Mouse (Mus musculus) ES-Bruce4 (cell line): ENCODE results near the gene Hist3h2ba. TPM values are rescaled to one million over a fixed set of nuclear protein-coding genes. Genes with fewer than 3 reads are reported as not detected.

Experiments used
- H3K27ac ChIP-seq: 2 replicates; pipeline ENCODE4 v1.5.1; 2012; ENCODE audit warnings: low read length, inconsistent platforms; ENCODE audit not compliant: insufficient read depth
- H3K27me3 ChIP-seq: 2 replicates; pipeline ENCODE4 v1.6.1; 2012; ENCODE audit warnings: mild to moderate bottlenecking, low read length, inconsistent platforms; ENCODE audit not compliant: control insufficient read depth, poor library complexity, insufficient read depth, severe bottlenecking
- H3K36me3 ChIP-seq: 2 replicates; pipeline ENCODE4 v1.6.1; 2012; ENCODE audit warnings: inconsistent platforms, mild to moderate bottlenecking, low read length, moderate library complexity; ENCODE audit not compliant: control insufficient read depth, poor library complexity, insufficient read depth, severe bottlenecking
- H3K4me1 ChIP-seq: one replicate; pipeline ENCODE4 v1.8.1; 2011; ENCODE audit warnings: low read length; ENCODE audit not compliant: control insufficient read depth, insufficient read depth
- H3K4me3 ChIP-seq: 2 replicates; pipeline ENCODE4 v1.5.1; 2011; ENCODE audit warnings: low read depth, mild to moderate bottlenecking, low read length
- H3K9ac ChIP-seq: 2 replicates; pipeline ENCODE4 v1.6.1; 2012; ENCODE audit warnings: low read depth, mild to moderate bottlenecking, inconsistent platforms; ENCODE audit not compliant: poor library complexity, severe bottlenecking
- H3K9me3 ChIP-seq: replicated peaks from 2 replicates; pipeline ENCODE4 v1.6.1; 2012; ENCODE audit warnings: mild to moderate bottlenecking, low read length, inconsistent platforms; ENCODE audit not compliant: control insufficient read depth, poor library complexity, insufficient read depth, severe bottlenecking
- CTCF ChIP-seq: IDR thresholded peaks from one replicate; pipeline ENCODE4 v1.8.1; 2011; ENCODE audit warnings: low read depth, low read length
- EP300 ChIP-seq: IDR thresholded peaks from 2 replicates; pipeline ENCODE4 v1.6.1; 2011; ENCODE audit warnings: low read depth, low read length; ENCODE audit not compliant: insufficient read depth
- POLR2A ChIP-seq: IDR thresholded peaks from one replicate; pipeline ENCODE4 v1.8.1; 2011; ENCODE audit warnings: low read length; ENCODE audit not compliant: insufficient read depth
- polyA plus RNA-seq: library from polyadenylated mRNA; stranded (reverse); fragments of >200 nt; gene quantifications from 2 replicates; pipeline ENCODE4 v1.2.4, GENCODE M21; 2011; ENCODE audit warnings: low read depth; ENCODE audit not compliant: missing spikeins, insufficient read depth, insufficient read length

Hist3h2ba gene
- polyA plus RNA-seq, 1 experiment, result 8.0 TPM

DNA sequence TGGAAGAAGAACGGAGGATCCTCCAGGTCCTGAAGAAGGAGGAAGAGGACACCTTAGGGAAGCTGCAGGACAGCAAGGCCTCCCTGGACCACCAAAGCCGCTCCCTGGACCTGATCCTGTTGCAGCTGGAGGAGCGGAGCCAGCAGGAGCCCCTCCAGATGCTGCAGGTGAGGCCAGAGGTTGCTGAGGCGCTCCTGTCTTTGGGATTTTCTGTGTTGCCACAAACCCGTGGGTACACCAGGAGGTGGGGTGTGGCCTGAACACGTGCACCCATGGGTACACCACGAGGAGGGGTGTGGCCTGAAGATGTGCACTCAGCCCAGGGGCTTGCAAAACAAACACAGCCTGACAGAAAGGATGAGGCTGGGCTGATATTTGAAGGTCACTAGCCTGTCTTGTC, 19.8 kb downstream of the Hist3h2ba start:
- no peaks in the 10 kb centered on the region for H3K27me3 ChIP-seq
- no peaks in the 10 kb centered on the region for H3K9me3 ChIP-seq
- H3K36me3 ChIP-seq, result no peaks in the 10 kb centered on the region

DNA sequence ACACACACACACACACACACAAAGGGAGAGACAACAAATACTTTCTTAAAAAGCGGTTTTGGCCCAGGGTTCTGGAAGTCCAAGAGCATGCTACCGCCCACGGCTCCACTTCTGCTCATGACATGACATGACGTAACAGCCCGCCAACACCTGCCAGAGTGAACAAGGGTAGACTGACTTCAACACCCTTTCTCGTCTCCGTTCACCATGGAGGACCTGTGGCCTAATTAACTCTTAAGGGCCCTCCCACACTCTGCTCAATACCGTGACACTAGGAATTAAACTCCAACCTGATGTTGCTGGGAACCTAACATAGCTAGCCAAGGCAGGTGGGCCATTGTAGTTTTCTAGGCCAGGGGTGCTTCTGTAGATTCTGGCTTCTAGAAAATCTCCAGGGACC, 20.3 kb downstream of the Hist3h2ba start:
- H3K27ac ChIP-seq, result no peak overlapping the region
- H3K4me3 ChIP-seq, result no peak overlapping the region
- H3K27me3 ChIP-seq, result no peaks in the 10 kb centered on the region
- no peaks in the 10 kb centered on the region for H3K36me3 ChIP-seq
- TF ChIP-seq CTCF, result no peak
- no peak for TF ChIP-seq POLR2A
- TF ChIP-seq EP300, result no peak
- H3K9ac ChIP-seq, result no peak overlapping the region
- H3K4me1 ChIP-seq, result no peaks in the 10 kb centered on the region
- H3K9me3 ChIP-seq, result no peaks in the 10 kb centered on the region

More for the DNA sequence above, 19.8 kb downstream of the Hist3h2ba start:
- no peak overlapping the region for H3K9ac ChIP-seq
- TF ChIP-seq POLR2A (no peak), CTCF (no peak), EP300 (no peak)
- H3K27ac ChIP-seq, result no peak overlapping the region
- no peak overlapping the region for H3K4me3 ChIP-seq
- H3K4me1 ChIP-seq, result no peaks in the 10 kb centered on the region

DNA sequence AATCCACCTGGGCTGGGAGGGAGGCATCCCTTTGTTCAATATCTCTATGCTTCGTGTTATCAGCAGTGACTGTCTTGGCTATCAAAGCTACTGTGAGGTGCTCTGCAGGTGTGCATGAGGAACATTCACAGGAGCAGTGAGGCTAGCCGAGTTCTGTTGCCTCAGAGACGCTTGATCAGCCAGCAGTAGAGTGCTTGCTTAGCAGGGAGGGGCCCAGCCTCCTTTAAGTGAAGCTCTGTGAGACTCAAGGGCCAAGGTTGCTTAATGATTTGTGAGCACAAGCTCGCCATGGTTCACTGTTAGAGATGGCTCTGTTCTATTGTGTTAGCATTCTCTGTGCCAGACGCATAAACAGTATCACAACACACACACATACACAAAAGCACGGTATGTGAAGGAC, 20.9 kb downstream of the Hist3h2ba start:
- H3K4me1 ChIP-seq, result no peaks in the 10 kb centered on the region
- H3K4me3 ChIP-seq, result no peak overlapping the region
- H3K27me3 ChIP-seq, result no peaks in the 10 kb centered on the region
- no peaks in the 10 kb centered on the region for H3K9me3 ChIP-seq
- no peaks in the 10 kb centered on the region for H3K36me3 ChIP-seq
- no peak overlapping the region for H3K9ac ChIP-seq
- TF ChIP-seq POLR2A, result no peak
- no peak for TF ChIP-seq CTCF
- no peak for TF ChIP-seq EP300
- no peak overlapping the region for H3K27ac ChIP-seq

DNA sequence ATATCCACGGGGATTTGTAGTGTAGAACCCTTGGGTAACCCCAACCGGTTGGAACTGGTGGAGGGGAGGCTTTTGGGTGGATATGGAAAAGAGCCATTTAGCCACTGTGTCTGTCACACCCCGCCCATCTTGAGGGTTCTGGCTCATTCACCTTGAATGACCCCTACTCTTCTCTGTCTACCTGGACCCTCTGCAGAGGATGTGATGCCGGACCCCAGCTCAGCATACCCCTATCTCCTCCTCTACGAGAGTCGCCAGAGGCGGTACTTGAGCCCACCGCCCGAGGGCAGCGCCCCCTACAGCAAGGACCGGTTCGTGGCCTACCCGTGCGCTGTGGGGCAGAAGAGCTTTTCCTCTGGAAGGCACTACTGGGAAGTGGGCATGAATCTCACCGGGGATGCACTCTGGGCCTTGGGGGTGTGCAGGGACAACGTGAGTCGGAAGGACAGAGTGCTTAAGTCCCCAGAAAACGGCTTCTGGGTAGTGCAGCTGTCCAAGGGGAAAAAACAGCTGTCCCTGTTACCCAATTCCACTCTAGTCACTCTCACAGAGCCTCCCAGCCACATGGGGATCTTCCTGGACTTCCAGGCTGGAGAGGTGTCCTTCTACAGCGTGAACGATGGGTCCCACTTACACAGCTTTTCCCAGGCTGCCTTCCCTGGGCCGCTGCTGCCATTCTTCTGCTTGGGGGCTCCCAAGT, 22.3 kb downstream of the Hist3h2ba start:
- Histone ChIP-seq H3K4me3 (no peak overlapping the region), H3K27me3 (no peaks in the 10 kb centered on the region), H3K4me1 (no peaks in the 10 kb centered on the region), H3K9ac (no peak overlapping the region), H3K36me3 (no peaks in the 10 kb centered on the region), H3K27ac (no peak overlapping the region), H3K9me3 (no peaks in the 10 kb centered on the region)
- peak; percentile 37 for TF ChIP-seq CTCF
- TF ChIP-seq POLR2A, result no peak
- no peak for TF ChIP-seq EP300

DNA sequence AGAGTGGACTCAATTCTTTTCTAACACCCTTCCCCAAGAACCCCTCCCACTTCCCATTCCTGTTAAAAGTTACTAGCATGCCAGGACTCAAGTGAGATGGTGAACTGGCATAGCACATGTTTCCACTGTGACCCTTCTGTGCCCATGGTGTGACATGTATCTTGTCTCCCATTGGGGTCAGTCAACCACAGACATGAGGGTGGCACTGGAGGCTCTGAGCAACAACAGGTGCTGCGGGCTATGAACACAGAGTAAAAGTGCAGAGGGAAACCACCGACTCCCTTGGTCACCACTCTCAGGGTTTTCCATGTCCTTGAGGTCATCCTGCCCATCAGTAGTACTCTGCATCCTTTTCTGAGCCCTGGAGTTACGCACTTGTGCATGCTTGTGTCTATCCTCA, 23.1 kb downstream of the Hist3h2ba start:
- TF ChIP-seq CTCF (no peak), EP300 (no peak), POLR2A (no peak)
- Histone ChIP-seq H3K9ac (no peak overlapping the region), H3K4me1 (no peaks in the 10 kb centered on the region), H3K4me3 (no peak overlapping the region), H3K36me3 (no peaks in the 10 kb centered on the region), H3K9me3 (no peaks in the 10 kb centered on the region), H3K27ac (no peak overlapping the region), H3K27me3 (no peaks in the 10 kb centered on the region)

DNA sequence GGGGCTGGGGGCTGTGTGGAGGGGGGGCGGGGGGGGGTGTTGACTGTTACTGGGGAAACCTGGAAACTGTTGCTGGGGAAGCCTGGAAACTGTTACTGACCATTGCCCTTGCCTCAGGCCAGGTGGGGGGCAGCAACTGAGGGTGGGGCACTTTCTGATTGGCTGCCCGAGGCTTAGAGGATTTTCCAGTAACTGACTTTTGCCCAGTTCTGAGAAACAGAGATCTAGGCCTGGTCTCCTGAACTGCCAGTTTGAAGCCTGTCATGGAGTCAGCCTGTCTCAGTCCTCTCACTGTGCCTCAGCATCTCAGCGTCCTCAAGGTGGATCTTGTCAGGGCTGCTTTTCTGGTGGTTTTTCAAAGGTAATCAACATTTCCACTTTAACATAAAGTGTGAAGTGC, 25.7 kb downstream of the Hist3h2ba start:
- Histone ChIP-seq H3K4me1 (no peaks in the 10 kb centered on the region), H3K36me3 (no peaks in the 10 kb centered on the region), H3K4me3 (no peak overlapping the region), H3K9me3 (no peaks in the 10 kb centered on the region), H3K27me3 (no peaks in the 10 kb centered on the region), H3K27ac (no peak overlapping the region; the same call in 1 of the 2 replicates), H3K9ac (no peak overlapping the region)
- TF ChIP-seq POLR2A, result no peak
- TF ChIP-seq EP300, result no peak
- TF ChIP-seq CTCF, result no peak
